Mouse (Mus musculus): Measurements from ENCODE around the gene Agk. TPM values are rescaled to one million over a fixed set of nuclear protein-coding genes. Genes with fewer than 3 reads are reported as not detected.

The Agk gene
- total and polyA plus RNA-seq, 3 experiments: 29.7 to 29.9 TPM; not detected in 1

DNA sequence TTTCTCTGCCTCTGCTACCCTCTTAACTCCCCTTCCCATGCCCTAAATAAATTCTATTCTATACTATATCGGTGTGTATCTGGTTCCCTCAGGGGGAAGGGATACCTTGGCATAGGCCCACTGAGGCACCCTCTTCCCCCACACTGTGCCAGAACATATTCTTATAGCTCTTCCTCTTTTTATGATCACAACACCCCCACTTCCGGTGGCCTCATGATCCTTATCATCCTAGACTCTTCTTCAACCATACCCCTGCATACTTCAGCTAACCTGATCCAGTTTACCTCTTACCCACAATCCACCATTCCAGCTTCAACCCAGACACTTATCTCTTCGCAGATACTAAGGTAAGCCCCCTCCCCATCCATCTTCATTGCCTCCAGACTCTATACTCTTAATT is 86.1 kb downstream of the Agk start:
- no peak overlapping the region; the same call in 1 of the 2 replicates for H3K27ac ChIP-seq (ENCODE audit: control insufficient read depth, low read depth, low read length)
- peaks cover 4 to 20% of the 10 kb centered on the region in 2 experiments for H3K4me1 ChIP-seq (ENCODE audit: control insufficient read depth in 1 of 2, insufficient read depth in 2 of 2, low read length in 2 of 2)
- H3K36me3 ChIP-seq (ENCODE audit: control insufficient read depth in 1 of 2, insufficient read depth in 2 of 2, low read length in 2 of 2): peaks cover 0 to 14% of the 10 kb centered on the region in 2 experiments; a peak in 3 of 4 replicates
- H3K4me3 ChIP-seq (ENCODE audit: control insufficient read depth in 1 of 2, insufficient read depth in 1 of 2, low read depth in 2 of 2, low read length in 2 of 2): no peak overlapping the region
- H3K9me3 ChIP-seq (replicated peaks; ENCODE audit: insufficient read depth, low read length): no peaks in the 10 kb centered on the region
- H3K27me3 ChIP-seq (ENCODE audit: control insufficient read depth in 1 of 2, insufficient read depth in 2 of 2, low read length in 2 of 2): no peaks in the 10 kb centered on the region
- H3K79me2 ChIP-seq (ENCODE audit: control insufficient read depth, insufficient read depth, low read length, poor library complexity): no peaks in the 10 kb centered on the region
- no peak overlapping the region for H3K9ac ChIP-seq (ENCODE audit: control insufficient read depth, low read depth, low read length, poor library complexity, severe bottlenecking)
- TF ChIP-seq GATA1 (IDR thresholded peaks at IDR 0.05; ENCODE audit: low read depth, low read length) (peak; percentile 70), UBTF (IDR thresholded peaks at IDR 0.05; ENCODE audit: borderline replicate concordance, insufficient read depth, low read depth, low read length) (no peak), ZNF384 (IDR thresholded peaks at IDR 0.05; ENCODE audit: low read depth, low read length) (no peak), USF1 (IDR thresholded peaks at IDR 0.05; ENCODE audit: low read depth, low read length) (no peak), MXI1 (IDR thresholded peaks at IDR 0.05; ENCODE audit: low read depth, low read length) (no peak), SMC3 (IDR thresholded peaks at IDR 0.05; ENCODE audit: low read depth, low read length) (no peak), CHD1 (IDR thresholded peaks at IDR 0.05; ENCODE audit: low read depth, low read length) (no peak), SIN3A (IDR thresholded peaks at IDR 0.05; ENCODE audit: low read length) (no peak), BHLHE40 (IDR thresholded peaks at IDR 0.05; ENCODE audit: borderline replicate concordance, low read depth, low read length) (no peak), TAL1 (IDR thresholded peaks at IDR 0.05; ENCODE audit: low read length) (no peak), TCF12 (IDR thresholded peaks at IDR 0.05; ENCODE audit: low read depth, low read length) (no peak), POLR2AphosphoS2 (IDR thresholded peaks at IDR 0.05; ENCODE audit: low read length) (no peak), E2F4 (IDR thresholded peaks at IDR 0.05; ENCODE audit: borderline replicate concordance, low read depth, low read length) (no peak), RCOR1 (IDR thresholded peaks at IDR 0.05; ENCODE audit: low read depth, low read length) (0 out of 2 replicates have a peak, but pooled peaks have one; percentile 20), POLR2A (IDR thresholded peaks at IDR 0.05; ENCODE audit: control insufficient read depth in 1 of 2, insufficient read depth in 1 of 2, low read depth in 1 of 2, low read length in 2 of 2, poor library complexity in 1 of 2) (no peak), ELF1 (IDR thresholded peaks at IDR 0.05; ENCODE audit: low read depth, low read length) (peak; percentile 44; the same call in 1 of the 2 replicates), ZC3H11A (IDR thresholded peaks at IDR 0.05; ENCODE audit: low read depth, low read length) (no peak), MYC (IDR thresholded peaks at IDR 0.05; ENCODE audit: low read depth, low read length) (no peak), ZMIZ1 (IDR thresholded peaks at IDR 0.05; ENCODE audit: low read depth, low read length) (no peak), NELFE (IDR thresholded peaks at IDR 0.05; ENCODE audit: low read depth, low read length) (no peak), MYB (IDR thresholded peaks at IDR 0.05; ENCODE audit: low read depth, low read length) (no peak), POLR2AphosphoS5 (IDR thresholded peaks at IDR 0.05; ENCODE audit: borderline replicate concordance, low read depth, low read length) (no peak), GABPA (IDR thresholded peaks at IDR 0.05; ENCODE audit: low read depth, low read length) (no peak), RAD21 (IDR thresholded peaks at IDR 0.05; ENCODE audit: low read depth, low read length) (no peak), MAFK (IDR thresholded peaks at IDR 0.05; ENCODE audit: borderline replicate concordance, low read depth, low read length) (no peak), NRF1 (IDR thresholded peaks at IDR 0.05; ENCODE audit: insufficient read depth, low read depth, low read length, poor library complexity, severe bottlenecking) (no peak), JUND (IDR thresholded peaks at IDR 0.05; ENCODE audit: low read depth, low read length) (no peak), HCFC1 (IDR thresholded peaks at IDR 0.05; ENCODE audit: low read depth, low read length) (no peak), EP300 (IDR thresholded peaks at IDR 0.05; ENCODE audit: low read depth in 1 of 2, low read length in 2 of 2) (peak; percentile 67 to 87), ETS1 (IDR thresholded peaks at IDR 0.05; ENCODE audit: low read depth, low read length) (peak; percentile 11; the same call in 1 of the 2 replicates), MAX (IDR thresholded peaks at IDR 0.05; ENCODE audit: low read length) (no peak), MEF2A (IDR thresholded peaks at IDR 0.05; ENCODE audit: extremely low read depth, insufficient replicate concordance, low read depth, low read length, poor library complexity, severe bottlenecking) (no peak), TBP (IDR thresholded peaks at IDR 0.05; ENCODE audit: low read depth, low read length) (no peak), ZKSCAN1 (IDR thresholded peaks at IDR 0.05; ENCODE audit: low read depth, low read length) (no peak), MAZ (IDR thresholded peaks at IDR 0.05; ENCODE audit: low read depth, low read length) (no peak)
- peak; percentile 77 for DNase-seq (ENCODE audit: low read depth, low spot score)
